Mouse (Mus musculus): ENCODE results near the gene Gm42674.

- TF ChIP-seq GATA1 (IDR thresholded peaks at IDR 0.05; ENCODE audit: borderline replicate concordance, low read length) (no peak), FLI1 (IDR thresholded peaks at IDR 0.05; ENCODE audit: low read length) (no peak)
Measured at GRCm38 (mm10) chr3:90585595-90585994, 16.1 kb upstream of the Gm42674 start.

Measured in megakaryocyte, embryonic 14.5 days (primary cell).